Mouse (Mus musculus): ENCODE data around the gene Olfr315. TPM values are rescaled to one million over a fixed set of nuclear protein-coding genes. Genes with fewer than 3 reads are reported as not detected.
"Not testable (repeated sequence)": the region's sequence is repeated elsewhere in the genome, so short reads cannot be mapped to it uniquely, and the experiment has no call there.

Olfr315 gene
- polyA plus RNA-seq, 1 experiment = not detected

GRCm38 (mm10) chr11:58795856-58796255 is 22.9 kb downstream of the Olfr315 start:
- Histone ChIP-seq H3K27ac (ENCODE audit: insufficient read depth, low read depth, low read length) (no peak overlapping the region), H3K36me3 (ENCODE audit: control insufficient read depth, insufficient read depth, low read length) (no peaks in the 10 kb centered on the region), H3K4me1 (ENCODE audit: control insufficient read depth, insufficient read depth, low read length) (no peaks in the 10 kb centered on the region), H3K4me3 (ENCODE audit: insufficient read depth, low read depth, low read length) (no peak overlapping the region), H3K27me3 (replicated peaks; ENCODE audit: control insufficient read depth, insufficient read depth, low read length) (no peaks in the 10 kb centered on the region)
- WGBS = 82% methylated on average over 2 of the region's 2 CpGs
- no peak for DNase-seq
- TF ChIP-seq POLR2A (IDR thresholded peaks at IDR 0.05; ENCODE audit: low read depth, low read length) (no peak), CTCF (conservative IDR thresholded peaks at IDR 0.05; ENCODE audit: insufficient read depth, insufficient read length, low read depth, low read length) (no peak)

- Histone ChIP-seq H3K27ac (ENCODE audit: insufficient read depth, low read depth, low read length) (no peak overlapping the region), H3K4me3 (ENCODE audit: insufficient read depth, low read depth, low read length) (no peak overlapping the region), H3K4me1 (ENCODE audit: control insufficient read depth, insufficient read depth, low read length) (no peaks in the 10 kb centered on the region), H3K36me3 (ENCODE audit: control insufficient read depth, insufficient read depth, low read length) (no peaks in the 10 kb centered on the region), H3K27me3 (replicated peaks; ENCODE audit: control insufficient read depth, insufficient read depth, low read length) (no peaks in the 10 kb centered on the region)
- DNase-seq = no peak
- 73% methylated on average over 7 of the region's 7 CpGs for WGBS
- TF ChIP-seq CTCF (conservative IDR thresholded peaks at IDR 0.05; ENCODE audit: insufficient read depth, insufficient read length, low read depth, low read length) (no peak), POLR2A (IDR thresholded peaks at IDR 0.05; ENCODE audit: low read depth, low read length) (no peak)
Measured at GRCm38 (mm10) chr11:58796850-58797249, 23.9 kb downstream of the Olfr315 start.

GRCm38 (mm10) chr11:58799747-58800146 is 26.8 kb downstream of the Olfr315 start:
- H3K27ac ChIP-seq (ENCODE audit: insufficient read depth, low read depth, low read length) = no peak overlapping the region
- TF ChIP-seq POLR2A (IDR thresholded peaks at IDR 0.05; ENCODE audit: low read depth, low read length) (no peak), CTCF (conservative IDR thresholded peaks at IDR 0.05; ENCODE audit: insufficient read depth, insufficient read length, low read depth, low read length) (no peak)
- no peaks in the 10 kb centered on the region for H3K4me1 ChIP-seq (ENCODE audit: control insufficient read depth, insufficient read depth, low read length)
- H3K27me3 ChIP-seq (replicated peaks; ENCODE audit: control insufficient read depth, insufficient read depth, low read length) = no peaks in the 10 kb centered on the region
- no peak overlapping the region for H3K4me3 ChIP-seq (ENCODE audit: insufficient read depth, low read depth, low read length)
- H3K36me3 ChIP-seq (ENCODE audit: control insufficient read depth, insufficient read depth, low read length) = no peaks in the 10 kb centered on the region
- 76% methylated on average over 5 of the region's 5 CpGs for WGBS
- DNase-seq = no peak

GRCm38 (mm10) chr11:58801558-58802228 is 28.7 kb downstream of the Olfr315 start, which contains the start of gene Fam183b:
Gene Fam183b, minus strand, starts transcription at chr11:58801960.
- Histone ChIP-seq H3K27me3 (replicated peaks; ENCODE audit: control insufficient read depth, insufficient read depth, low read length) (no peaks in the 10 kb centered on the region), H3K36me3 (ENCODE audit: control insufficient read depth, insufficient read depth, low read length) (no peaks in the 10 kb centered on the region), H3K4me3 (ENCODE audit: insufficient read depth, low read depth, low read length) (no peak within 1 kb of the TSS), H3K27ac (ENCODE audit: insufficient read depth, low read depth, low read length) (no peak within 1 kb of the TSS), H3K4me1 (ENCODE audit: control insufficient read depth, insufficient read depth, low read length) (no peaks in the 10 kb centered on the region)
- no peak for DNase-seq
- WGBS = 44% methylated on average over 14 of the region's 14 CpGs
- TF ChIP-seq POLR2A (IDR thresholded peaks at IDR 0.05; ENCODE audit: low read depth, low read length) = no peak
- TF ChIP-seq CTCF (conservative IDR thresholded peaks at IDR 0.05; ENCODE audit: insufficient read depth, insufficient read length, low read depth, low read length) = no peak

- no peak overlapping the region for H3K27ac ChIP-seq (ENCODE audit: insufficient read depth, low read depth, low read length)
- no peak overlapping the region for H3K4me3 ChIP-seq (ENCODE audit: insufficient read depth, low read depth, low read length)
- H3K27me3 ChIP-seq (replicated peaks; ENCODE audit: control insufficient read depth, insufficient read depth, low read length) = no peaks in the 10 kb centered on the region
- H3K36me3 ChIP-seq (ENCODE audit: control insufficient read depth, insufficient read depth, low read length) = no peaks in the 10 kb centered on the region
- TF ChIP-seq POLR2A (IDR thresholded peaks at IDR 0.05; ENCODE audit: low read depth, low read length) = no peak
- TF ChIP-seq CTCF (conservative IDR thresholded peaks at IDR 0.05; ENCODE audit: insufficient read depth, insufficient read length, low read depth, low read length) = no peak
- no peaks in the 10 kb centered on the region for H3K4me1 ChIP-seq (ENCODE audit: control insufficient read depth, insufficient read depth, low read length)
- no peak for DNase-seq
- WGBS = 48% methylated on average over 4 of the region's 4 CpGs
Measured at GRCm38 (mm10) chr11:58803871-58804270, 30.9 kb downstream of the Olfr315 start.

- H3K4me1 ChIP-seq (ENCODE audit: control insufficient read depth, insufficient read depth, low read length) = no peaks in the 10 kb centered on the region
- H3K36me3 ChIP-seq (ENCODE audit: control insufficient read depth, insufficient read depth, low read length) = no peaks in the 10 kb centered on the region
- no peak for DNase-seq
- no peak overlapping the region for H3K27ac ChIP-seq (ENCODE audit: insufficient read depth, low read depth, low read length)
- 55% methylated on average over 2 of the region's 2 CpGs for WGBS
- H3K4me3 ChIP-seq (ENCODE audit: insufficient read depth, low read depth, low read length) = no peak overlapping the region
- no peak for TF ChIP-seq CTCF (conservative IDR thresholded peaks at IDR 0.05; ENCODE audit: insufficient read depth, insufficient read length, low read depth, low read length)
- TF ChIP-seq POLR2A (IDR thresholded peaks at IDR 0.05; ENCODE audit: low read depth, low read length) = no peak
- no peaks in the 10 kb centered on the region for H3K27me3 ChIP-seq (replicated peaks; ENCODE audit: control insufficient read depth, insufficient read depth, low read length)
Measured at GRCm38 (mm10) chr11:58804393-58804792, 31.4 kb downstream of the Olfr315 start.

- Histone ChIP-seq H3K4me3 (ENCODE audit: insufficient read depth, low read depth, low read length) (no peak overlapping the region), H3K36me3 (ENCODE audit: control insufficient read depth, insufficient read depth, low read length) (no peaks in the 10 kb centered on the region), H3K4me1 (ENCODE audit: control insufficient read depth, insufficient read depth, low read length) (no peaks in the 10 kb centered on the region), H3K27ac (ENCODE audit: insufficient read depth, low read depth, low read length) (no peak overlapping the region), H3K27me3 (replicated peaks; ENCODE audit: control insufficient read depth, insufficient read depth, low read length) (no peaks in the 10 kb centered on the region)
- WGBS = 13% methylated on average over 1 of the region's 1 CpGs
- TF ChIP-seq POLR2A (IDR thresholded peaks at IDR 0.05; ENCODE audit: low read depth, low read length) = no peak
- peak; percentile 50 for TF ChIP-seq CTCF (conservative IDR thresholded peaks at IDR 0.05; ENCODE audit: insufficient read depth, insufficient read length, low read depth, low read length)
- DNase-seq = no peak
Measured at GRCm38 (mm10) chr11:58812001-58812400, 39.0 kb downstream of the Olfr315 start.

GRCm38 (mm10) chr11:58814700-58815099 is 41.7 kb downstream of the Olfr315 start, which contains the start of gene Olfr313:
Gene Olfr313, plus strand, starts transcription at chr11:58815000.
- 54% methylated on average over 1 of the region's 1 CpGs for WGBS
- not testable (repeated sequence) for H3K27me3 ChIP-seq (replicated peaks; ENCODE audit: control insufficient read depth, insufficient read depth, low read length); H3K4me3 ChIP-seq (ENCODE audit: insufficient read depth, low read depth, low read length); H3K27ac ChIP-seq (ENCODE audit: insufficient read depth, low read depth, low read length); H3K4me1 ChIP-seq (ENCODE audit: control insufficient read depth, insufficient read depth, low read length); DNase-seq; H3K36me3 ChIP-seq (ENCODE audit: control insufficient read depth, insufficient read depth, low read length)
